Mouse (Mus musculus) testis, adult 10 weeks (tissue): Measurements from ENCODE around the gene Tceanc. TPM values are rescaled to one million over a fixed set of nuclear protein-coding genes. Genes with fewer than 3 reads are reported as not detected.

Experiments
- polyA plus RNA-seq: library from polyadenylated mRNA; stranded (reverse); fragments of 350-450 nt; fragmentation: Illumina TruSeq; extraction: RNeasy Lipid Tissue Mini Kit (QIAGEN cat#74804); gene quantifications from one replicate; pipeline ENCODE4 v1.2.3, GENCODE M21; 2014; ENCODE audit warnings: low read depth, low replicate concordance

The Tceanc gene
- 2.5 TPM for polyA plus RNA-seq

DNA sequence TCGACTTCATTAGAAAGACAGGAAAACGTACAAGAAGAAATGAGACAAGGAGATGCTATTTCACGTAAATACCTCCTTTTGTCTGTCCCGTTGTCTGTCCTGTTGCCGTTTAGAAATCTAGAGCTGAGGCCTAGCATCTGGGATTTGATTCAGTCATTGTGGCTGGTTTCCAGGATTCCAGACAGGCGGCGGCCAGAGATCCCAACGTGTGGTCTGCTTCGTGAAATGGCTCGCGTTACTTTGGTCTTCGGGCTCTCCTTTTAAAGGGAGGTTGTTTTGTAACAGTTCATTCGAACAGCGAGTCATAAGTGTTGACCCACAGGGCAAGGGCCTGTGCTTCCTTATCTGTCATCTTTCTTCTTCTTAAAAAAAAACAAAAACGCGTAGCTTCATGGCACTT is at the start of gene Tceanc:
TSS of gene Tceanc (minus strand) at position 223 of the 400 bp plus-strand sequence.

DNA sequence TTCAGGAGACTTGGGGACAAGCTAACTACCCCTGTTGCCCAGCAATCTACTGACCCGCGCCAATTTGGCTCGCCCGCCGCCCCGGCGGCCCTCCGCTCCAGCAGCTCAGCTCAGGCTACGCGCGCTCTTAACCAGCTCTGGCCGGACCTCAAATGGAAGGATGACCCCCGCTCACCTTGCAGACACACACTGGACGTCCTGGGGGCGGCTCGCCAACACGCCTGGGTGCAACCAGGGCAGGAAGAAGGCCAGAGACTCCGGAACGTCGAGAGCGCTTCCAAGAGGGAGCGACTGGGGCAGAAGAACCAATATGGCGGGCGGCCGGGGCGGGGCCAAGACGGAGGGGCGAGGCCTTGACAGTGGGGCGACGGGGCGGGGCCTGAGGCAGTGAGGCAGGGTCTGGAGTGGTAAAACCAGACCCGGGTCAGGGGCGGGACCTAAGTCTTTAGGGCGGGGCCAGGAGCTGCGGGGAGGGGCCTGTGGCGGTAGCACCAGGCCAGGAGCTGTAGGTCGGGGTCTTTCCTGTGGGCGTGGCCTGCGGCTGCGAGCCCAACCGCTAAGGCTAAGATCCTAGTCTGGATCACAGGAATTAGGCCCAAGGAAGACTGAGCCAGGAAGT is 38.9 kb downstream of the Tceanc start, which contains the start of gene Rab9:
TSS of gene Rab9 (minus strand) at position 503 of the 619 bp plus-strand sequence.

Other genes starting within 250 kb of the Tceanc start
- gene Trappc2, start 78.0 kb downstream of the Tceanc start, polyA plus RNA-seq, result 13.7 TPM
- 12.1 TPM for gene Ofd1, start 77.9 kb downstream of the Tceanc start, polyA plus RNA-seq
- gene Rab9, start 38.7 kb downstream of the Tceanc start, polyA plus RNA-seq, result 22.7 TPM
- 1.3 TPM for gene Egfl6, start 67.2 kb upstream of the Tceanc start, polyA plus RNA-seq